Mouse (Mus musculus) G1E (cell line): ENCODE measurements around the gene Calcoco2. TPM values are rescaled to one million over a fixed set of nuclear protein-coding genes. Genes with fewer than 3 reads are reported as not detected.

Experiments
- ATAC-seq: 2 replicates; pipeline ENCODE4 v1.8.0; 2016; ENCODE audit warnings: mild to moderate bottlenecking; ENCODE audit not compliant: insufficient number of reproducible peaks, poor library complexity, low FRiP score, severe bottlenecking; ENCODE audit errors: extremely low read depth
- DNase-seq: peaks from one replicate; pipeline ENCODE4 v3.0.0; 2012; ENCODE audit warnings: low spot score
- H3K27me3 ChIP-seq: 2 replicates; pipeline ENCODE4 v1.6.1; 2012; ENCODE audit warnings: mild to moderate bottlenecking, low read length, inconsistent platforms; ENCODE audit not compliant: insufficient read depth
- H3K36me3 ChIP-seq: replicated peaks from 2 replicates; pipeline ENCODE3; 2012; ENCODE audit warnings: mild to moderate bottlenecking, inconsistent platforms
- H3K4me1 ChIP-seq: 2 replicates; pipeline ENCODE4 v1.6.1; 2012; ENCODE audit warnings: low read depth, low read length, inconsistent platforms, mixed read lengths; ENCODE audit not compliant: insufficient read depth
- H3K4me3 ChIP-seq: 2 replicates; pipeline ENCODE4 v1.5.1; 2012; ENCODE audit warnings: low read depth, mild to moderate bottlenecking, inconsistent platforms, low read length, moderate library complexity, mixed read lengths
- H3K9me3 ChIP-seq: replicated peaks from 2 replicates; pipeline ENCODE4 v1.6.1; 2012; ENCODE audit warnings: inconsistent platforms
- CTCF ChIP-seq: IDR thresholded peaks from 2 replicates; pipeline ENCODE4 v1.5.1; 2012; ENCODE audit warnings: low read depth, low read length, inconsistent platforms, mixed read lengths
- GATA1 ChIP-seq: IDR thresholded peaks from 2 replicates; pipeline ENCODE4 v1.6.1; 2012; ENCODE audit warnings: borderline replicate concordance, low read length, inconsistent platforms, mixed read lengths
- GATA2 ChIP-seq: IDR thresholded peaks from 2 replicates; pipeline ENCODE4 v1.6.1; 2012; ENCODE audit warnings: low read depth, low read length, inconsistent platforms, borderline replicate concordance
- POLR2AphosphoS5 ChIP-seq: IDR thresholded peaks from 2 replicates; pipeline ENCODE4 v1.6.1; 2012; ENCODE audit warnings: low read depth, low read length, inconsistent platforms; ENCODE audit not compliant: insufficient replicate concordance
- TAL1 ChIP-seq: conservative IDR thresholded peaks from 2 replicates; pipeline ENCODE4 v1.6.1; 2012; ENCODE audit warnings: low read depth, low read length, inconsistent platforms, mixed read lengths
- polyA plus RNA-seq: library from polyadenylated mRNA; stranded (reverse); fragments of >175 nt; gene quantifications from 2 replicates; pipeline ENCODE4 v1.2.3, GENCODE M21; 2012
- total RNA-seq, 2 experiments: library from RNA; stranded (forward) in 1 of 2; stranded (reverse) in 1 of 2; fragments of 200-1000 nt in 1 of 2; fragments of >200 nt in 1 of 2; fragmentation: Nextera tagmentation in 1 of 2; gene quantifications; 2 replicates each; pipeline ENCODE4 v1.2.3; 2014 to 2017

Gene Calcoco2
- total and polyA plus RNA-seq, 3 experiments: not detected

GRCm38 (mm10) chr11:96082682-96083081, 29.1 kb downstream of the Calcoco2 start:
- DNase-seq (no peak), ATAC-seq (no peak)

GRCm38 (mm10) chr11:96080736-96081135, 31.0 kb downstream of the Calcoco2 start:
- Histone ChIP-seq H3K27me3 (peaks cover 18% of the 10 kb centered on the region), H3K9me3 (no peaks in the 10 kb centered on the region), H3K36me3 (no peaks in the 10 kb centered on the region), H3K4me3 (no peak overlapping the region), H3K4me1 (peaks cover 19% of the 10 kb centered on the region; the same call in 1 of the 2 replicates)
- no peak for ATAC-seq
- TF ChIP-seq GATA2 (no peak), TAL1 (no peak), POLR2AphosphoS5 (no peak)
- DNase-seq: no peak

More at GRCm38 (mm10) chr11:96082682-96083081, 29.1 kb downstream of the Calcoco2 start:
- Histone ChIP-seq H3K27me3 (peaks cover 26% of the 10 kb centered on the region), H3K9me3 (no peaks in the 10 kb centered on the region), H3K36me3 (no peaks in the 10 kb centered on the region), H3K4me3 (no peak overlapping the region), H3K4me1 (peaks cover 7% of the 10 kb centered on the region; the same call in 1 of the 2 replicates)
- TF ChIP-seq CTCF (no peak), GATA1 (no peak), POLR2AphosphoS5 (no peak), TAL1 (no peak), GATA2 (no peak)

DNA sequence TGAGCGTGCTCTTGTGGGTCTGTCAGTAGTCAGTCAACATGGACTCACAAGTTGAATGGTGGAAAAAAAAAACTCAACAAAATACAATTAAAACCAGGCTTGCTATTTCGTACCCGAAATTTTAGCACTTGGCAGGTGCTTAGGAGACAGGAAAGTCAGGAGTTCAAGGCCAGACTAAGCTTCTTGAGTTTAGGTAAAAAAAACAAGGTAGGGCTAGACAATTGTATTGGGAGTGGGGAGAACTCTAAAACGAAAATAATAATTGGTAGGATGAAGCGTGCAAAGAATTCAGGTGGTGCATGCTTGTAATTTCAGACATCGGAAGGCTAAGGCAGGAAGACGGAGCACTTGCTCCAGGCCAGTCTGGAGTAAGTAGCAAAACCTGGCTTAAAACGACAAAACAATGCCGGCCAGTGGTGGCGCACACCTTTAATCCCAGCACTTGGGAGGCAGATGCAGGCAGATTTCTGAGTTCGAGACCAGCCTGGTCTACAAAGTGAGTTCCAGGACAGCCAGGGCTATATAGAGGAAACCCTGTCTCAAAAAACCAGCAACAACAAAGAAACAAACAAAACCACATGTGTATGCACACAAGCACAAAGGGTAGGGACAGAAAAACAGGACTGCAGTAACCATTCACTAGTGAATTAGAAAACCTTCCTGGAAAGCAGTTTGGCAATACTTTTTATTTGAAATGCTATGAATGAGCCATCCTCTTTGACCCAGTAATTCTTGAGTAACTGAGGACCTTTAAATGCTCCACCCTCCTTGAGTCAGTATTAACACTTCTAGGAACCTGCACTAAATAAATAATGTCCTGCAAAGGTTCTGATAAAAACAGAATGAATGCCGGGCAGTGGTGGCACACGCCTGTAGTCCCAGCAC, 35.3 kb downstream of the Calcoco2 start:
- Histone ChIP-seq H3K4me3 (peak overlapping the region; percentile 90; the same call in 1 of the 2 replicates), H3K27me3 (peaks cover 3% of the 10 kb centered on the region; the same call in 1 of the 2 replicates), H3K36me3 (peaks cover 25% of the 10 kb centered on the region), H3K4me1 (peaks cover 39% of the 10 kb centered on the region), H3K9me3 (no peaks in the 10 kb centered on the region)
- DNase-seq: no peak
- TF ChIP-seq CTCF (no peak), POLR2AphosphoS5 (no peak), GATA2 (no peak), GATA1 (no peak), TAL1 (no peak)
- no peak for ATAC-seq

- DNase-seq (peak; percentile 88), ATAC-seq (peak; percentile 94)
- Histone ChIP-seq H3K4me3 (peak within 1 kb of the TSS; percentile 90), H3K27me3 (peaks cover 1% of the 10 kb centered on the region; the same call in 1 of the 2 replicates), H3K9me3 (no peaks in the 10 kb centered on the region), H3K36me3 (peaks cover 33% of the 10 kb centered on the region), H3K4me1 (peaks cover 44% of the 10 kb centered on the region)
- no peak for TF ChIP-seq GATA2
- 0 out of 2 replicates have a peak, but pooled peaks have one; percentile 63 for TF ChIP-seq POLR2AphosphoS5
Measured at GRCm38 (mm10) chr11:96075509-96076220, 36.1 kb downstream of the Calcoco2 start, which contains the start of gene Atp5g1. Atp5g1 (minus strand) TSS chr11:96075670.

- peak overlapping the region; percentile 90 for H3K4me3 ChIP-seq
- peaks cover 48% of the 10 kb centered on the region for H3K4me1 ChIP-seq
- H3K36me3 ChIP-seq: peaks cover 38% of the 10 kb centered on the region
- H3K9me3 ChIP-seq: no peaks in the 10 kb centered on the region
- no peak for DNase-seq
- H3K27me3 ChIP-seq: no peaks in the 10 kb centered on the region
- no peak for ATAC-seq
- TF ChIP-seq CTCF: no peak
- no peak for TF ChIP-seq GATA2
- no peak for TF ChIP-seq POLR2AphosphoS5
- TF ChIP-seq TAL1: no peak
- no peak for TF ChIP-seq GATA1
Measured at GRCm38 (mm10) chr11:96075177-96075508, 36.6 kb downstream of the Calcoco2 start.

DNA sequence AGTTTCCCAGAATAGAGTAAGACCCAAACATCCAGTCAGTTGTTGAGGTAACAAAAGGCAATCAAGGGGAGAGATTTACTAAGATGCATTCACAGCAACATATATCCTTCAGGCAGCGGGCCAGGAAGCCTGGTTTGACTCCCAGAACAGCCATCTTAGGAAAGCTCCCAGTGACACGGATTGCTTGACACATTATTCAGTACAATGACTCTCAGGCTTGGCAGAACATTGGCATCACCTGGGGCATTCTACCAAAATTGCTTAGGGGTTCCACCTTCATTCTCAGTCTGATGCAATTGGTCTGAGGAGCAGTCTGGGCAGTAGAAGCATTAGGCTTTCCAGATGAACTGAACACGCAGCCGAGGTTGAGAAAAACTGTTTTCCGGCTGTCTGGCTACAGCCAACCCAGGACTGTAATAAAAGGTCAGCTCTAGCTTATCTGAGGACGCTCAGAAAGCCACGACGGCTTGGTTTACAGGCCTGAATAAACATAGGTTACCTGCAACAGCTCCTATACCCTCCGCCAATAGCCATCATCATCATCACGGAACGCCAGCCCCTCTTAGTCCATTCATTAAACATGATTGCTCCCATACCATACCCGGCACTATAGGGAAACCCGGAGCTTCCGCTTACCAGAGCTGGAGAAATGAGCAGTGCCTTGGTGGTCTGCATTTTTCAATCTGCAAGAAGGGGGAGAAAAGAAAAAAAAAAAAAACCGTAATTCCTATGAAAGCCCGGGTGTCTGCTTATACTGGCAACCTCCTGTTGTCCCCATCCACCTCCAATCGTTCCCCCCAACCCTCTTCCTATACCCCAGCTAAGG, 37.2 kb downstream of the Calcoco2 start:
- ATAC-seq (no peak), DNase-seq (no peak)
- H3K36me3 ChIP-seq: peaks cover 44% of the 10 kb centered on the region
- H3K27me3 ChIP-seq: no peaks in the 10 kb centered on the region
- no peaks in the 10 kb centered on the region for H3K9me3 ChIP-seq
- peaks cover 48% of the 10 kb centered on the region for H3K4me1 ChIP-seq
- no peak for TF ChIP-seq GATA2
- no peak for TF ChIP-seq TAL1
- TF ChIP-seq GATA1: no peak
- TF ChIP-seq CTCF: no peak
- no peak for TF ChIP-seq POLR2AphosphoS5
- H3K4me3 ChIP-seq: peak overlapping the region; percentile 90
